Mouse (Mus musculus) CH12.LX (cell line): Measurements from ENCODE around the gene Gtf3c5. TPM values are rescaled to one million over a fixed set of nuclear protein-coding genes. Genes with fewer than 3 reads are reported as not detected.

Experiments
- DNase-seq: peaks from one replicate; pipeline ENCODE4 v3.0.0-alpha.2; 2013; ENCODE audit errors: extremely low read depth
- H3K27ac ChIP-seq: 2 replicates; pipeline ENCODE4 v1.5.1; 2012; ENCODE audit warnings: low read depth, mild to moderate bottlenecking, control low read depth, moderate library complexity; ENCODE audit not compliant: insufficient read depth
- H3K27me3 ChIP-seq: replicated peaks from 2 replicates; pipeline ENCODE3; 2012; ENCODE audit warnings: inconsistent platforms
- H3K36me3 ChIP-seq, 2 experiments: replicated peaks in 1 of 2; 2 replicates each; pipeline versions ENCODE3 to v1.6.1; 2012; ENCODE audit warnings: inconsistent platforms in 1 of 2, low read length in 1 of 2, mild to moderate bottlenecking in 1 of 2, mixed read lengths in 1 of 2, moderate library complexity in 1 of 2; ENCODE audit not compliant: control insufficient read depth in 1 of 2, insufficient read depth in 1 of 2
- H3K4me1 ChIP-seq, 2 experiments: 2 replicates each; pipeline ENCODE4 v1.6.1; 2012; ENCODE audit warnings: inconsistent platforms in 1 of 2, moderate library complexity in 1 of 2; ENCODE audit not compliant: insufficient read depth in 2 of 2, control insufficient read depth in 1 of 2
- H3K4me2 ChIP-seq: 2 replicates; pipeline ENCODE4 v1.6.1; 2012; ENCODE audit warnings: low read depth, mild to moderate bottlenecking, control low read depth; ENCODE audit not compliant: poor library complexity, insufficient read depth, severe bottlenecking
- H3K4me3 ChIP-seq, 3 experiments: fragments of 150-350 bp in 1 of 3; sonication (generic) in 1 of 3; replicated peaks in 1 of 3; 2 replicates each; pipeline versions ENCODE3 to v1.5.1; 2011 to 2012; ENCODE audit warnings: low read depth in 2 of 3, low read length in 2 of 3, mild to moderate bottlenecking in 2 of 3, moderate library complexity in 2 of 3, control low read depth in 1 of 3, improper control_type of control experiment in 1 of 3, inconsistent platforms in 1 of 3, mixed read lengths in 1 of 3; ENCODE audit not compliant: poor library complexity in 1 of 3
- H3K79me2 ChIP-seq: replicated peaks from 2 replicates; pipeline ENCODE4 v1.6.1; 2012; ENCODE audit warnings: mild to moderate bottlenecking, moderate library complexity; ENCODE audit not compliant: control insufficient read depth, poor library complexity, insufficient read depth, severe bottlenecking; ENCODE audit errors: extremely low read depth
- H3K9ac ChIP-seq: 2 replicates; pipeline ENCODE4 v1.6.1; 2012; ENCODE audit warnings: low read depth, mild to moderate bottlenecking, control low read depth, moderate library complexity; ENCODE audit not compliant: insufficient read depth
- H3K9me3 ChIP-seq: replicated peaks from 2 replicates; pipeline ENCODE3; 2012; ENCODE audit warnings: low read length, inconsistent platforms, mixed read lengths
- BHLHE40 ChIP-seq: IDR thresholded peaks from 2 replicates; pipeline ENCODE4 v1.6.1; 2011; ENCODE audit warnings: mild to moderate bottlenecking, low read depth, low read length, improper control_type of control experiment
- EP300 ChIP-seq: IDR thresholded peaks from 2 replicates; pipeline ENCODE4 v1.6.1; 2011; ENCODE audit warnings: low read length, improper control_type of control experiment
- GABPA ChIP-seq: IDR thresholded peaks from 2 replicates; pipeline ENCODE4 v1.6.1; 2012; ENCODE audit warnings: low read depth, low read length, improper control_type of control experiment, inconsistent platforms; ENCODE audit not compliant: insufficient replicate concordance
- HCFC1 ChIP-seq: IDR thresholded peaks from 2 replicates; pipeline ENCODE4 v1.6.1; 2012; ENCODE audit warnings: low read depth, mild to moderate bottlenecking, inconsistent platforms, low read length, improper control_type of control experiment
- IRF4 ChIP-seq: IDR thresholded peaks from 2 replicates; pipeline ENCODE4 v1.6.1; 2014; ENCODE audit warnings: low read depth, mild to moderate bottlenecking, inconsistent platforms, low read length, improper control_type of control experiment
- JUN ChIP-seq: IDR thresholded peaks from 2 replicates; pipeline ENCODE4 v1.6.1; 2011; ENCODE audit warnings: low read depth, mild to moderate bottlenecking, low read length, improper control_type of control experiment, moderate library complexity; ENCODE audit not compliant: insufficient read depth
- MAFK ChIP-seq: IDR thresholded peaks from 2 replicates; pipeline ENCODE4 v1.6.1; 2011; ENCODE audit warnings: low read length, improper control_type of control experiment; ENCODE audit not compliant: insufficient replicate concordance
- MAX ChIP-seq: IDR thresholded peaks from 2 replicates; pipeline ENCODE4 v1.6.1; 2011; ENCODE audit warnings: low read length, improper control_type of control experiment
- MAZ ChIP-seq: IDR thresholded peaks from 2 replicates; pipeline ENCODE4 v1.6.1; 2012; ENCODE audit warnings: low read depth, mild to moderate bottlenecking, inconsistent platforms, low read length, improper control_type of control experiment, moderate library complexity
- MEF2A ChIP-seq: IDR thresholded peaks from 2 replicates; pipeline ENCODE4 v1.6.1; 2014; ENCODE audit warnings: low read depth, mild to moderate bottlenecking, inconsistent platforms, low read length, improper control_type of control experiment, borderline replicate concordance
- MXI1 ChIP-seq: IDR thresholded peaks from 2 replicates; pipeline ENCODE4 v1.6.1; 2011; ENCODE audit warnings: mild to moderate bottlenecking, low read depth, low read length, improper control_type of control experiment
- NRF1 ChIP-seq: IDR thresholded peaks from 2 replicates; pipeline ENCODE4 v1.6.1; 2014; ENCODE audit warnings: low read depth, mild to moderate bottlenecking, inconsistent platforms, low read length, improper control_type of control experiment, moderate library complexity
- POLR2A ChIP-seq: IDR thresholded peaks from 2 replicates; pipeline ENCODE4 v1.6.1; 2011; ENCODE audit warnings: low read depth, mild to moderate bottlenecking, improper control_type of control experiment, low read length
- POLR2AphosphoS2 ChIP-seq: IDR thresholded peaks from 2 replicates; pipeline ENCODE4 v1.6.1; 2011; ENCODE audit warnings: low read depth, low read length, improper control_type of control experiment
- SIN3A ChIP-seq: IDR thresholded peaks from 2 replicates; pipeline ENCODE4 v1.6.1; 2012; ENCODE audit warnings: low read length, improper control_type of control experiment, inconsistent platforms
- TBP ChIP-seq: conservative IDR thresholded peaks from 2 replicates; pipeline ENCODE4 v1.6.1; 2011; ENCODE audit warnings: low read depth, low read length, improper control_type of control experiment
- ZKSCAN1 ChIP-seq: IDR thresholded peaks from 2 replicates; pipeline ENCODE4 v1.6.1; 2012; ENCODE audit warnings: low read depth, inconsistent platforms, low read length, improper control_type of control experiment, borderline replicate concordance
- ZMIZ1 ChIP-seq: IDR thresholded peaks from 2 replicates; pipeline ENCODE4 v1.6.1; 2012; ENCODE audit warnings: low read depth, mild to moderate bottlenecking, inconsistent platforms, low read length, improper control_type of control experiment
- dilution Hi-C: fragments of 300-500 bp; cut with MboI; formaldehyde crosslinking; loops from 2 replicates; pipeline ENCODE4 v1.14.3; 2020; ENCODE audit warnings: low sequenced_read_pairs; ENCODE audit not compliant: extremely low pct_unique_long_range_greater_than_20kb, extremely low pct_ligation_motif_present
- in situ Hi-C: fragments of 300-500 bp; cut with MboI; formaldehyde crosslinking; loops from 3 replicates; pipeline ENCODE4 v1.14.3; 2019; ENCODE audit warnings: low sequenced_read_pairs, low pct_ligation_motif_present, low pct_unique_long_range_greater_than_20kb, mixed read lengths
- polyA plus RNA-seq: library from polyadenylated mRNA; unstranded; fragments of >175 nt; gene quantifications from 2 replicates; pipeline ENCODE4 v1.2.1, GENCODE M21; 2012; ENCODE audit warnings: low read depth; ENCODE audit not compliant: insufficient read length
- total RNA-seq, 2 experiments: library from RNA; depleted of rRNA; stranded (reverse); fragments of 300-350 nt in 1 of 2; fragments of >200 nt in 1 of 2; gene quantifications; 2 replicates each; pipeline ENCODE4 v1.2.3; 2012 to 2014

Gene Gtf3c5
- total and polyA plus RNA-seq, 3 experiments: 8.6 to 27.4 (median 12.5) TPM

DNA sequence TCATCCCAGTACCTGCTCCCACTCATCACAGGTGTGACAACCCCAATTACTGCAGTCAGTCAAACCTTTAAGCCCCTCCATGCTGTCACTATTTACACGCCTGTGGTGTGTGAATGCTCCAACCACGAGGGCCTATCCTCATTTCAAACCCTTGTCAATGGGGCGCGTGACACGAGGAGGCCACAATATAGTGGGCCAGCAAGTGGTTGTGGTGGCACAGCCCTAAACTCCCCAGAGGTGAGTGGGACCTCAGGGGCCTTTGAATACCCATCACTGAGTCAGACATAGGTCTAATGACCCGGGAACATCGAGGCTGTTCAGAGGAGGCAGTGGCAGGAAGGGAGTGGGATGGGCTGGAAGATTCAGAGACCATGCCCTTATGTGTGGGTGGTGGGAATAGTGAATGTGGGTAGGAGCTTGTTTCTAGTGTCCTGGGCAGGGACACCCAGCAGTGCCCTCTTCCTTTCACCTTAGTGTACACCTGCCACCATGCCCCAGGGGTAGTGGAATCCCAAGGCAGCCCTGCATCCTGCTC, 49.6 kb downstream of the Gtf3c5 start:
- H3K27me3 ChIP-seq: peaks cover 4% of the 10 kb centered on the region
- no peaks in the 10 kb centered on the region for H3K9me3 ChIP-seq
- H3K9ac ChIP-seq: no peak overlapping the region
- dilution Hi-C loops (no loop called here), in situ Hi-C loops (no loop called here)
- peaks cover 43 to 88% of the 10 kb centered on the region in 2 experiments for H3K4me1 ChIP-seq
- no peaks in the 10 kb centered on the region for H3K79me2 ChIP-seq
- no peak for DNase-seq
- H3K36me3 ChIP-seq: no peaks in the 10 kb centered on the region
- TF ChIP-seq EP300 (no peak), HCFC1 (no peak), POLR2AphosphoS2 (no peak), MEF2A (no peak), GABPA (no peak)
- H3K4me3 ChIP-seq: peak overlapping the region; percentile 32 to 70 (median 55)
- H3K4me2 ChIP-seq: peak overlapping the region; percentile 67
- H3K27ac ChIP-seq: no peak overlapping the region

DNA sequence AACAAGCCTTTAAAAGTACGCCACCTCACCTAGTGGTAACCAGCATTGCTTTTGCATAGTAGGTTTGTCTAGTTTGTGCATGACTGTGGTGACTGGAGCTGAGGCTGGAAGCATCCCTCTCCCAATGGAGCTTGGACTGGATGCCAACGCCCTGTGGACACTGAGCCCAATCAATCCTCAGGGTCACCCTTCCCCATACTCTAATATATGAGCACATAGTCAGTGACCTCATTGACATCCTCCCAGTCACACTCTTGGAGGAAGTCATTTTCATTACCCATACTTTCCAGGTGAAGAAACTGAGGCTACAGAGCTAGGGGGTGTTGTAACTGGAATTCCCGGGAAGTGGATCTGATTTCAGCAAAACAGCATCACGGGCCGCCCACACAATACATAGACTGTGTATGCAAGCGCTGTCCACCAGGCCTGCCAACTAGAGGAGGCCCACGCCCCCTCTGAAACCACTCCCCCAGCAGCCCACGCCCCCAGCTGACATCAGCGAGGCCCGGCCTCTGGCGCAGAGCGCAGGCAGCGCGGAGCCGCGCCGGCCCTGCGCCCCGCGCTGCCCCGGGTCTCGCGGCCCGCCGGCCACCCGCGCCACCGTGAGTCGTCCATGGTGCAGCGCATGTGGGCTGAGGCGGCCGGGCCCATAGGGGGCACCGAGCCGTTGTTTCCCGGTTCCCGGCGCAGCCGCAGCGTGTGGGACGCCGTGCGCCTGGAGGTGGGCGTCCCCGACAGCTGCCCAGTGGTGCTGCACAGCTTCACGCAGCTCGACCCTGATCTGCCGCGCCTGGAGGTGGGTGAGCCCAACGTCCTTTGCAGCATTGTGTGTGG, 50.4 kb downstream of the Gtf3c5 start:
- peaks cover 37 to 88% of the 10 kb centered on the region in 2 experiments for H3K4me1 ChIP-seq
- H3K9ac ChIP-seq: peak overlapping the region; percentile 45
- in situ Hi-C loops: no loop called here
- DNase-seq: peak; percentile 74
- no peak overlapping the region for H3K27ac ChIP-seq
- H3K27me3 ChIP-seq: peaks cover 4% of the 10 kb centered on the region
- peak overlapping the region; percentile 32 to 70 (median 55) for H3K4me3 ChIP-seq
- H3K36me3 ChIP-seq: no peaks in the 10 kb centered on the region
- peak overlapping the region; percentile 67 for H3K4me2 ChIP-seq
- H3K79me2 ChIP-seq: no peaks in the 10 kb centered on the region
- no peaks in the 10 kb centered on the region for H3K9me3 ChIP-seq
- dilution Hi-C loops: no loop called here
- TF ChIP-seq JUN: no peak
- TF ChIP-seq BHLHE40: 0 out of 2 replicates have a peak, but pooled peaks have one; percentile 25
- no peak for TF ChIP-seq HCFC1
- TF ChIP-seq MAFK: no peak
- no peak for TF ChIP-seq ZKSCAN1
- peak; percentile 57 for TF ChIP-seq NRF1
- TF ChIP-seq MAZ: no peak
- no peak for TF ChIP-seq EP300
- TF ChIP-seq POLR2A: peak; percentile 50; the same call in 1 of the 2 replicates
- no peak for TF ChIP-seq ZMIZ1
- TF ChIP-seq TBP: no peak
- TF ChIP-seq IRF4: no peak
- TF ChIP-seq SIN3A: 0 out of 2 replicates have a peak, but pooled peaks have one; percentile 37
- no peak for TF ChIP-seq MAX
- peak; percentile 30; the same call in 1 of the 2 replicates for TF ChIP-seq MXI1
